Mouse (Mus musculus) retina, postnatal 7 days (tissue): ENCODE data around the gene Tgm3.

Source experiments
- DNase-seq: peaks from one replicate; pipeline ENCODE4 v3.0.0-alpha.2; 2012; ENCODE audit warnings: low read depth, low spot score

The Tgm3 gene

GRCm38 (mm10) chr2:130012026-130012425 lies at the start of gene Tgm3:
TSS of gene Tgm3 (plus strand) at chr2:130012349.
- no peak for DNase-seq

DNA sequence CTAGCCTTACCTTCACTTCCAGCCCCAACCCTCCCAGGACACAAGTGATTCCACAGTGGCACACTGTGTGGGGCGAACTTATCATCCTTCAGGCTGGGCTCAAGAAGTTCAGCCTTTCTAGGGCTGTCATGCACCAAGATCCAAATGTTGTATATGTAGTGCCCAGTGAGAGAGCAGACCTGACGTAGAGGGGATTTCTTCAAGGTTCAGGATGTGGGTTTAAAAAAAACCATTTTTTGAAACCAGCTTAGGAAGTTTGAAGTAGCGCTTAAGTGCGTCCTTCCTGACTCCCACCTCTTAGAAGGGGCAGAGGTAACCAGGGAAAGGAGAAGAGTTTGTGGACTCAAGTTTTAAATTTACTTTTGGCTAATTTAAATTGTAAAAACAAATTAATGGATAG lies 31.5 kb upstream of the Tgm3 start:
- no peak for DNase-seq

DNA sequence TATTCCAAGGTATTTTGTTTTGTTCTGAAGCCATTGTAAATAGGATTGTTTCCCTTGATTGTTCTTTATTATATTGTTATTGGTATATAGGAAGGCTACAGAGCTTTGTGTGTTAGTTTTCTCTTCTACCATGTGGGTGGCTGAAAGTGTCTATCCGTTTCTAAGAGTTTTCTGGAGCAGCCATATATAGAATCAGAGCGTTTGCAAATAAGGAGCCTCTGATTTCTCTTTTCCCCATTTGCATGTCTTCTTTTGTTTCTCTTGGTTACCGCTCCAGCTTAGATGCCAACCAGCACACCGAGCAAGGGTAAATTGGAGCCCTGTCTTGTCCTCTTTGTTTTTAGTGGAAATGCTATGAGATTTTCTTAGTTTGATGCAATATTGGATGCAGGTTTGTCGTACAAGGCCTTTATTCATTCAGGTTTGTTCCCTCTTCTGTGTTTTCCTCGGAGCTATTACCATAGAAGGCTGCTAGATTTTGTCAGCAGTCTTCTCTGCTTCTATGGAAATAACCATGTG lies 24.6 kb upstream of the Tgm3 start:
- no peak for DNase-seq

GRCm38 (mm10) chr2:129989646-129990045 lies 22.5 kb upstream of the Tgm3 start:
- DNase-seq, result no peak

DNA sequence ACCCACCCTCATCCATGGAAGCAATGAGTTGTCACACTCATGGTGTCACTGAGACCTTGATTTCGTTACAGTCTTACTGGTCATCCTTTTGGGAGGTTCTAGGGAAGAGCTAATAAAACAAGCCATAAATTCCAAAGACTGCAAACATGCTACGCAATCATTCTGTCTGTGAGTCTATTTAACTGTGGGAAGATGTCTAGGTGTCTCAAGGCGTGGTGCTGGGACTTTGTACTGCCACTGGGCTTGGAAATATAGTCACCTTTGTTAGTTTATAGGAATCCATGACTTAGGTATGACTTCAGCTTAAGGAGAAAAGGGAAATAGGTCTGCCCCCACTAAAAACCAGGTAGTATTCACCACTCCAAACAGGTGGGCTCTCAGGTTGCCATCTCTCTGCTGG lies 17.7 kb upstream of the Tgm3 start:
- DNase-seq, result no peak

DNA sequence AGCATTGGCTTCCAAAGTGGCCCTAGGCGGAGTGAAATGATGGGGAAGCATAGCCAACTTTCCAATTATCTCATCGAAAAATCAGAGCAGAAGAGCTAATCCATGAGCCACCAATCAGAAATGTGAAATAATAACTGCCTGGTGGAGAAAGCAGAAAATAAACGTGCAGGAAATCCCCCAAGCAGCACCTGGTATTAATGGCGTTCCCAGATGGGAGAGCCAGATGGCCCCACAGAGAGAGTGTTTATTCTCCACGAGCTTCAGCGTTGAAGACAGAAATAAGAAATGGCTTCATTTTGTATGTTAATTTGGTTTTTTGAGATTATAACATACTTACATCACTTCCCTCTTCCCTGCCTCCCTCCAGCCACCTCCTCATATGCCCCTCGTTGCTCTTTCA lies 13.7 kb upstream of the Tgm3 start:
- no peak for DNase-seq

GRCm38 (mm10) chr2:129999296-129999695 lies 12.9 kb upstream of the Tgm3 start:
- DNase-seq, result no peak

DNA sequence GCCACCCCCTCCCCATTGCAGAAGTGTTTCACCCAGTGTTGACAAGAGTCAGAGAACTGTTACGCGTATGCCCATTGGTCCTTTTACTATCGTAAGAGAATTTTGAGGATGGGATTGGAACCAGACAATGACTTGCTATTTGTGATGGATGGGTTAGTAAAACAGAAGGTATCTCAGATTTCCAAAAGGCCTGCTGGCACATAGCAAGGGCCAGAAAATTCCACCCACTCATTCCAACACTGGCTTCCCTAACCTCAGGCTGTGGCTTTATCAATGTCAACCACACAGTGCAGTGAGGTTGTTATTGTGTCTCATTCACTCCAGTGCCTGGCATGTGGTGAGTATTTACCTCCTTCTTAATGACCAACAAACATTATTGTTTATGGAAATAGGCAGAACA lies 11.5 kb upstream of the Tgm3 start:
- no peak for DNase-seq

- no peak for DNase-seq
Observed at GRCm38 (mm10) chr2:130004046-130004445, 8.1 kb upstream of the Tgm3 start.

GRCm38 (mm10) chr2:130009371-130009770 lies 2.8 kb upstream of the Tgm3 start:
- no peak for DNase-seq

DNA sequence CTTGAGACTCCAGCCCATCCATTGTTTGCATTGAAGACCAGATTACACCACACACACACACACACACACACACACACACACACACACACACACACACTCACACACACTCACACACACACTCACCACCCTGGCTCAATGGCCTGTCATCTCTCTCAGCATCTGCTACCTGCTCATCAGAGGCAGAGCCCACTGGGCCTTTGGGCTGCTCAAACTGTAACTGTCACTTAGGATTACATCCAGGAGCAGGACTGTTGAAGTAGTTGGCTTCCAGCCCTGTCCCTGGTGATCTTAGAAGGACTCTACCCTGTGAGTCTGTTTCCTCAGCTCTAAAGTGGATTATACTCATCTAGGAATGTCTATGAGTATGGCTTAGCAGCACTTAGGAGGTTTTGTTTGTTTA lies 1.5 kb downstream of the Tgm3 start:
- no peak for DNase-seq

DNA sequence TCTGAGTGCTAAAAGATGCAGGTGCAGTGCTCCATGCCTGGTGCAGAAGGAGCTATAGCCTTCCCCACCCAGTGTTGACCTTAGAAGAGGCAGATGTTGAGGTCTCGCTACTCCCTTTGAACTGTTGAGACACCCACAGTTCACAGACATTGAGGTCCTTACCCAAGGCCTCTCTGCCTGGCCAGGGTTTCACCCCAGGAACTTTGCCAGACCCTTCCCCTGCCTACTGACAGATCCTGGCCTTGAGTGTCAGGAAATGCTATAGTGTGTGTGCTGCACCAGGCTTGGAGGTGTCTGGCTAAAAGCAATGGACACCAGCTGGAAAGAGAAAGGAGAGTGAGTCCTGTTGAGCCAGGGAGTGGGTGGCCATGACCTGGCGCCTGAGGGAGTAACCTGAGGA lies 3.0 kb downstream of the Tgm3 start:
- DNase-seq, result no peak

DNA sequence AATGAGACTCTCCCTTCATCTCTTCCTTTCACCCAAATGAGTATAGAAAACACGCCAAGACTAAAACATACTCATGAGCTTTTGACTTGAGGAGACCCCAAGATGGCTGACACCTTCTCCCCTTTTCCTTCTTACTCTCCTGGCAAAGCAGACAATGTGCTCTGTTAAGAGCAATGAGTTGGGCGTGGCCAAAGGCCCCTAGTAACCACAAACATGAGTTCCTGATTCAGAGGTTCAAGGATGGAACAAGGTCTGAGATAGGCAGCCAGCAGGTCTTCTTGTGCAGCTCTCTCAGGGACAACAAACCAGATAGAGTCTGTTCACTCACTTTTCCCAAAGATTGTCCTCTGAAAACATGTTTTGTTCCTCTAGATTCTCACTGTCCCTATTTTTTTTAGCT lies 5.9 kb downstream of the Tgm3 start:
- DNase-seq, result no peak

- DNase-seq, result no peak
Observed at GRCm38 (mm10) chr2:130027890-130028289, 15.7 kb downstream of the Tgm3 start.

DNA sequence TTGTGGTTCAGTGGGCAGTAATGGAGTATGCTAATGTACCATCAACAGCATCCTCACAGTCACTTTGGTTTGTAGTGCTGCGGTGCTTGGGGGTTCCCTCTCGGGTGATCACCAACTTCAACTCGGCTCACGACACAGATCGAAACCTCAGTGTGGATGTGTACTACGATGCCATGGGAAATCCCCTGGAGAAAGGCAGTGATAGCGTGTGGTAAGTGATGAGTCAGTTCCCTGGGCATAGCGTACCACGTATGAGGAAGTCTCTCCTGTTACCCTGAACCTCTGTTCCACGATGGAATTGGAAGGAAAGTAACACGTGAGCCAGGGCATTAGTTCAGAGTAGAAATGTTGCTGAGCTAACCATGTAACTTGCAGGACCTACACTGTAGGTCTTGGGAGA lies 17.7 kb downstream of the Tgm3 start:
- no peak for DNase-seq

- DNase-seq, result no peak
Observed at GRCm38 (mm10) chr2:130032661-130033060, 20.5 kb downstream of the Tgm3 start.

DNA sequence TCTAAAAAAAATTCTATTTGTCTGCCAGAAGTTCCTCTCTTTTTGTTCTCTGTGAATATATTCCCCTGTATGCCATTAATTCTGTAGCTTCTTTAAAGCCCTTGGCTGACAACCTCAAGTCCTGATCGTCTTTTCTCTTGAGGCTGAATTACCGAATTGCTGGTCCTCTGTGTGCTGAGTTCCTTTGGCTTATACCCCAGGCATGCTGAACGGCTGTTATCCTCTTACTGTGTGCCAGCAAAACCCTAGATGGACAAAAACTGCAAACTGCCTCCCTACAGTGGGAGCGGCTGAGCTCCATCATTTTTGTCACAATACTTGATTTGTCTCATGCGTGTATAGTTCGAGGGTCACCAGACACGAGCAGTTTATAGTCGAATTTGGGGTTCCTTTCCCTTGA lies 24.7 kb downstream of the Tgm3 start:
- DNase-seq, result no peak

GRCm38 (mm10) chr2:130038971-130039370 lies 26.8 kb downstream of the Tgm3 start:
- no peak for DNase-seq

DNA sequence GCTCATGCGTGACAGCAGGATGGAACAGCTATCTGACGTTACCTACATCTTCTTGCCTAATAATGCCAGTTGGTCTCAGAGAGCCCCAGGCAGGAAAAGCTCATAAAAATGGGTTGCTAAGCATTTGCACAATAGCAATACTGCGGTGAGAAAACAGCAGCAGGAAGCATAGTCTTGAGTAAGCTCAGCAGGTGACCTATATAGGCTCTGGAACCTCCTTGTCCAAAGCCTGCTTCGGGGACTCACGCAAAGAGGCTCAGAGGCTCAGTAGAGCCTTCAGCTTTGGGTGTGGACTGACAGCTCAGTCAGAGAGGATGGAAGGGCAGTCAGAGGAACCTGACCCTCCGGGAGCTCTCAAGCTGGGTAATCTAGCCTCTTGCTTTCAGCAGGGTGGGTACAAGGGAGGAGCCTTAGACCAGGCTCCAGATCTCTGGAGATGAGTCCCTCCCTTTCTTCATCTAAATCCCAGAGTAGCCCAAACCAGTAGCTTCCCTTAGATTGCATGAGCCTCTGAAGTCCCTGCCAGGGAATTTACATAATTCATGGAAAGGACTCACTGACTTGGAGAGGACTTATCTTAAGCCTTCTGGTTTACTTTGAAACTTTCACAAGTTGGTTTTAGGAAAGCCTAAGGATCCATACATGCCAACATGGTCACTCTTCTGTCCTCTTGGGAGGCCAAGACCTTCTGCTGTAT lies 28.2 kb downstream of the Tgm3 start:
- no peak for DNase-seq

DNA sequence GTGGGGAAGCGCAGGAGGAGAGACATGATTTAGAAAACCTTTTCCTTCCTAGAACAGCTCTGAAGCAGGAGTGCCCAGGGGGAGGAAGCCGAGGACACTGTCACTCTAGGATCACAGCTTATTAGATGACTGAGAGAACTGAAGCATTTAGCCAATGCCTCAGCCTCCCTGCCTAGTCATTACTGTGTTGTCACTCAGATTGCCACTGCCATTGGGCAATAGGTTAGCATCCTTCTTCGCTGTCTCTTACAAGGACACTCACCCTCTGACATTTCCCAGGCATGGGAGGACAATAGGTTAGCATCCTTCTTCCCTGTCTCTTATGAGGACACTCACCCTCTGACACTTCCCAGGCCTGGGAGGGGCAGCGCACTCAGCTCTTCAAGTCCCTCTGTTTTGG lies 31.7 kb downstream of the Tgm3 start:
- DNase-seq, result no peak

- DNase-seq, result no peak
Observed at GRCm38 (mm10) chr2:130047923-130048440, 35.8 kb downstream of the Tgm3 start.

GRCm38 (mm10) chr2:130048792-130049191 lies 36.6 kb downstream of the Tgm3 start:
- no peak for DNase-seq

DNA sequence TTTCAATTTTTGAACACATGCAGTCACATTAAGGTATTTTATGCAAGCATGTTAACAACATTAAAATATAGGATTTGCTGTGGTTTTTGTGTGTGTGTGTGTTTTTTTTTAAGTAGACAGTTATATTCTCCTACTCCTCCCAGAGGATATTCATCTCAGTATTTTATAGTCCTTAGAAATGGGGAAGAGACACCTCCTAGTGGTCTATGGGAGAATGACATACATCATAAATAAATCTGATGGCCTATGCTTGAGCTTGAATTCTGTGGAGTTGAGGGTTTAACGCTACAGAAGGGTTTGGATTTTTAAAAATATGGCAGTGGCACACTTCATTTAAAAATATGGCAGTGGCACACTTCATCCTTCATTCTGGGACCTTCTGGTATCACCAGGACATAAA lies 46.0 kb downstream of the Tgm3 start:
- peak; percentile 30 for DNase-seq

- DNase-seq, result peak; percentile 16
Observed at GRCm38 (mm10) chr2:130068228-130068627, 56.1 kb downstream of the Tgm3 start.
